Mouse (Mus musculus): ENCODE measurements at regions not wholly inside any gene's neighbourhood (a gene's known extent, or its start where the extent isn't known, plus 50 kb on each side); places are given as distances from the start of the nearest gene placed in this dataset.

DNA sequence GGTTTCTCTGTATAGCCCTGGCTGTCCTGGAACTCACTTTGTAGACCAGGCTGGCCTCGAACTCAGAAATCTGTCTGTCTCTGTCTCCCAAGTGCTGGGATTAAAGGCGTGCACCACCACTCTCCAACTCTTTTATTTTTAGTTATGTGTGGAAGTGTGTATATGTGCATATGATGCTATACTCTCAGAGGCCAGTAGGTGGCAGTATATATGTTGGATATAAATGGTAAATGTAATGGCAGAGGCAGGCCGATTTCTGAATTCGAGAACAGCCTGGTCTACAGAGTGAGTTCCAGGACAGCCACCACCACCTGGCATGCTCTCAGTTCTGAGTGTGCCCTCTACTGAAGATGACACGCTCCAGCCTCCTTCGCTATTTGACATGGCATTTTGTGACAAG, 214.4 kb upstream of the Chl1 start:
- TF ChIP-seq POLR2A (IDR thresholded peaks at IDR 0.05; ENCODE audit: low read depth, low read length), result no peak
- TF ChIP-seq CTCF (IDR thresholded peaks at IDR 0.05; ENCODE audit: extremely low read depth, insufficient read length, insufficient replicate concordance, low read depth, low read length), result peak; percentile 35; the same call in 1 of the 2 replicates
